Mouse (Mus musculus) embryonic stem cell, embryonic (primary cell): ENCODE data around the gene Cts7.

Experiments
- CTCF ChIA-PET, 4 experiments: fragments of 300-600 bp in 2 of 4; fragments of 350-600 bp in 2 of 4; sonication (Branson Sonifier 250); formaldehyde crosslinking; loops; one replicate each; lab custom pipeline; 2022; ENCODE audit warnings: inconsistent platforms in 2 of 4; lab: Charles Lee
- POLR2A ChIA-PET, 4 experiments: fragments of 300-600 bp in 2 of 4; fragments of 350-600 bp in 2 of 4; sonication (Branson Sonifier 250); formaldehyde crosslinking; loops; one replicate each; lab custom pipeline; 2022; ENCODE audit warnings: antibody characterized with exemption in 4 of 4, inconsistent platforms in 1 of 4; lab: Charles Lee

Cts7 gene

GRCm38 (mm10) chr13:61358097-61358496 lies at the start of gene Cts7:
Gene Cts7, minus strand, starts transcription at chr13:61358197.
- POLR2A ChIA-PET: no interaction called here
- CTCF ChIA-PET: no interaction called here
